Mouse (Mus musculus) layer of hippocampus, postnatal 36 days (tissue): ENCODE measurements at regions not wholly inside any gene's neighbourhood (a gene's known extent, or its start where the extent isn't known, plus 50 kb on each side); places are given as distances from the start of the nearest gene placed in this dataset.
"Not testable (repeated sequence)": the region's sequence is repeated elsewhere in the genome, so short reads cannot be mapped to it uniquely, and the experiment has no call there.

Source experiments
- DNase-seq, 2 experiments: peaks; one replicate each; pipeline ENCODE4 v3.0.0; 2022

GRCm38 (mm10) chr12:32434506-32435002 lies 56.0 kb downstream of the Ccdc71l start:
- DNase-seq, result no peak

- DNase-seq, result no peak
Observed at GRCm38 (mm10) chr12:32435126-32435525, 56.6 kb downstream of the Ccdc71l start.

- DNase-seq, result no peak
Observed at GRCm38 (mm10) chr12:32438209-32438608, 59.7 kb downstream of the Ccdc71l start.

- no peak for DNase-seq
Observed at GRCm38 (mm10) chr12:32444770-32445169, 66.3 kb downstream of the Ccdc71l start.

GRCm38 (mm10) chr12:32445874-32446273 lies 67.4 kb downstream of the Ccdc71l start:
- DNase-seq, result no peak

- no peak for DNase-seq
Observed at GRCm38 (mm10) chr12:32449373-32449772, 70.9 kb downstream of the Ccdc71l start.

GRCm38 (mm10) chr12:32451226-32451625 lies 72.7 kb downstream of the Ccdc71l start:
- no peak for DNase-seq

- DNase-seq, result no peak
Observed at GRCm38 (mm10) chr12:32454794-32455193, 76.3 kb downstream of the Ccdc71l start.

GRCm38 (mm10) chr12:32455231-32455630 lies 76.7 kb downstream of the Ccdc71l start:
- DNase-seq, result not testable (repeated sequence)

- DNase-seq, result no peak
Observed at GRCm38 (mm10) chr12:32455913-32456312, 77.4 kb downstream of the Ccdc71l start.

GRCm38 (mm10) chr12:32456796-32457195 lies 78.3 kb downstream of the Ccdc71l start:
- no peak for DNase-seq

GRCm38 (mm10) chr12:32458386-32458785 lies 79.9 kb downstream of the Ccdc71l start:
- no peak for DNase-seq

GRCm38 (mm10) chr12:32460330-32460998 lies 82.0 kb downstream of the Ccdc71l start:
- no peak for DNase-seq

- DNase-seq, result no peak
Observed at GRCm38 (mm10) chr12:32465371-32465770, 86.9 kb downstream of the Ccdc71l start.

GRCm38 (mm10) chr12:32469863-32470262 lies 91.4 kb downstream of the Ccdc71l start:
- no peak for DNase-seq

- DNase-seq, result no peak
Observed at GRCm38 (mm10) chr12:32479451-32479850, 100.9 kb downstream of the Ccdc71l start.

- DNase-seq, result no peak
Observed at GRCm38 (mm10) chr12:32480268-32480667, 101.8 kb downstream of the Ccdc71l start.

GRCm38 (mm10) chr12:32481051-32481450 lies 102.5 kb downstream of the Ccdc71l start:
- no peak for DNase-seq

- DNase-seq, result no peak
Observed at GRCm38 (mm10) chr12:32482343-32482742, 103.8 kb downstream of the Ccdc71l start.

GRCm38 (mm10) chr12:32482777-32483176 lies 104.3 kb downstream of the Ccdc71l start:
- no peak for DNase-seq

GRCm38 (mm10) chr12:32486246-32486645 lies 107.7 kb downstream of the Ccdc71l start:
- DNase-seq, result no peak

- no peak for DNase-seq
Observed at GRCm38 (mm10) chr12:32486729-32487128, 108.2 kb downstream of the Ccdc71l start.

- no peak for DNase-seq
Observed at GRCm38 (mm10) chr12:32487883-32488577, 109.5 kb downstream of the Ccdc71l start.

- no peak for DNase-seq
Observed at GRCm38 (mm10) chr12:32488578-32488892, 110.0 kb downstream of the Ccdc71l start.
